Mouse (Mus musculus): ENCODE results near the gene Olfr1440.

GRCm38 (mm10) chr19:12427605-12428004 is 40.5 kb downstream of the Olfr1440 start, which contains the start of gene Pfpl:
- TF ChIP-seq CTCF (IDR thresholded peaks at IDR 0.05; ENCODE audit: low read depth) (no peak), EP300 (IDR thresholded peaks at IDR 0.05; ENCODE audit: low read depth) (no peak)
